Mouse (Mus musculus) urinary bladder, postnatal 10 days (tissue): ENCODE measurements around the gene Gpr21.
"Not testable (repeated sequence)": the region's sequence is repeated elsewhere in the genome, so short reads cannot be mapped to it uniquely, and the experiment has no call there.

ENCODE experiments used
- DNase-seq: peaks from one replicate; pipeline ENCODE4 v3.0.0; 2022; ENCODE audit warnings: low spot score

Gpr21 gene

GRCm38 (mm10) chr2:37516030-37516710, at the start of gene Gpr21:
Gpr21 (plus strand) TSS chr2:37516332.
- DNase-seq, result no peak

GRCm38 (mm10) chr2:37479559-37479958, 36.6 kb upstream of the Gpr21 start:
- no peak for DNase-seq

- no peak for DNase-seq
Measured at GRCm38 (mm10) chr2:37480039-37480438, 36.1 kb upstream of the Gpr21 start.

DNA sequence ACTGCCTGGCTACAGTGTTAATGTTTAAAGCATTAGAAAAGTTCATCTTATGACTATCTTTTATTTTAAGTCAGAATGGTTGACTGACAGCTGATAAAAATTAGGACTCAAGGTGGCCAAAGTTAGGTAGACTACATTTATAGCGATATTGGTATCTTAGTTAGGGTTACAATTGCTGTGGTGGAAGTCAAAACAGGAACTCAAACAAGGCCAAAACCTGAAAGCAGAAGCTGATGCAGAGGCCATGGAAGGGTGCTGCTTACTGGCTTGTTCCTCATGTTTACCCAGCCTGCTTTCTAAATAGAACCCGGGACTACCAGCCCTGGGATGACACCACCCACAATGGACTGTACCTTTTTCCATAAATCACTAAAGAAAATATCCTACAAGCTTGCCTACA, 32.0 kb upstream of the Gpr21 start:
- DNase-seq, result no peak

DNA sequence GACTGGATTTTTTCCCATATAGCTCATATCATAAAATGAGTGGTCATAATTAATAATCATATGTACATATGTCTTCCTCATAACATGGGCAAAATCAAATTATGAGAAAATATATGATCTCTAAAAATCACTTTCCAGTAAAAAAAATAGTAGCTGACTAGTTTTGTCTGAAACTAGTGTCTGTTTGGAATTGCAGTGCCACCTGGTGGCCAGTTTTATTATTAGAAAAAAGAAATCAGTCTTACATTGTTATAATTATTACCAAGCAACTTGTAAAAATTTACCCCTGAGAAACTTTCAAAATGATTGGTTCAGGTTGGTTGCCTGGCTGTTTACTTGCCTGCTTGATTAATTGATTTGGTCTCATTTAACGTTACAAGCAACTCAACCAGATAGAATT, 30.8 kb upstream of the Gpr21 start:
- no peak for DNase-seq

GRCm38 (mm10) chr2:37486408-37486807, 29.7 kb upstream of the Gpr21 start:
- DNase-seq, result no peak

- DNase-seq, result no peak
Measured at GRCm38 (mm10) chr2:37488956-37489355, 27.2 kb upstream of the Gpr21 start.

DNA sequence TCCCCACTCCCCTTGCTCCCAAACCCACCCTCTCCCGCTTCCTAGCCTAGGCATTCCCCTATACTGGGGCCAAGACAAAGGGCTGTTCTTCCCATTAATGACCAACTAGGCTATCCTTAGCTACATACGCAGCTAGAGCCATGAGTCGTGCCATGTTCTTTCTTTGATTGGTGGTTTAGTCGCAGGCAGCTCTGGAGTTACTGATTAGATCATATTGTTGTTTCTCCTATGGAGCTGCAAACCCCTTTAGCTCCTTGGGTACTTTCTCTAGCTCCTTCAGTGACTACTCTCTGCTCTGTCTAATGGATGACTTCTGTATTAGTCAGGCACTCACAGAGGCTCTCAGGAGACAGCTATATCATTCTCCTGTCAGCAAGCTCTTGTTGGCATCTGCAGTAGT, 18.8 kb upstream of the Gpr21 start:
- DNase-seq, result no peak

DNA sequence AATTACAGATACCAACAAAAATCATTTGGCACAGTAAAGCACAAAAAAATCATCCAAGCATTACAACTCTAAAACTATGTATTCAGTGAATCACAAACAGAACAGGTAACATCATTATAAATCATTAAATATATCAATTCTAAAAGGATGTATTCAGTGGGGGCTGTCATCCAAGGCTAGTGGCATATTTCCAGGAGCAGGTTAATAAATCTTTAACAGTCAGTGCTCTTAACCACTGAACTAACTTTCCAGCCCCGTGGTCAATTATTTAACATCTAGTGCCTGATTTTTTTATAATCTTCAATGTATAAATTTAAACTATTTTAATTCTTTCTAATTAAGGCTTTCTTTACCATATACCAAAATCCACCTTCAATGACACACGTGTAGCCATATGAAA, 10.3 kb upstream of the Gpr21 start:
- DNase-seq, result not testable (repeated sequence)

GRCm38 (mm10) chr2:37511134-37511901, 4.8 kb upstream of the Gpr21 start:
- no peak for DNase-seq

GRCm38 (mm10) chr2:37516922-37517462, 860 bp downstream of the Gpr21 start:
- no peak for DNase-seq

DNA sequence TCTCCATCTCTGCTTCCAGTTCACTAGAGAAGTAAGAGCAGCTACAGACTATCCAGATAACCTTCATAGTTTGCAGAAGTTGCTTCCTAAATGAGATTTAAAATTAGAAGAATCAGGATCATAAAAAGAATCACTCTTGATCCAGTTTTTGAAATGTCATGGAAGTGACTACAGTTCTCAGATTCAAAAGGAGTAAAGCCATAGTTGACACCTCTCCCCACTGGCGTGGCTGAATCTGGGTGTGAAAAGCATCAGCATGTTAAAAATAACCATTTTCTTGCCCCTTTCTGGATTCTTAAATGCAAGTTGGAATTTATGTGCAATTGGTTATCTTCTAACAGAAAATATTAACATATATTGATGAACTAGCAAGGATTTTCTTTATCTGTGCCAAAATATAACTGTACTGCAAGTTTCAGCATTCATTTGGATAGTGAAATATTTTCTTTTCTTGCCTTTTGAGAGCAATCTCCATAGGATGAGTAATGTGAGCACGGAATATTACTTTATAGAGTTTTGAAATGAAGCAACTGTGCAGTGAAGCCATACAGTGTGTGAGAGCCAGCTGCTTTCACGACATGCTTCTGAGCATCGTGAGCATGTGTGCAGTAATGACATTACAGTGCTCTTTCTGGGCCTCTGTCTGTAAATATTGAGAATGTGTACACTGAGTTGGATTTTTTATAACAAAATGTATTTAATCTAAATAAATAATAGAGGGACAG, 2.6 kb downstream of the Gpr21 start:
- no peak for DNase-seq

- no peak for DNase-seq
Measured at GRCm38 (mm10) chr2:37519286-37519640, 3.1 kb downstream of the Gpr21 start.

- no peak for DNase-seq
Measured at GRCm38 (mm10) chr2:37527587-37527986, 11.5 kb downstream of the Gpr21 start.

DNA sequence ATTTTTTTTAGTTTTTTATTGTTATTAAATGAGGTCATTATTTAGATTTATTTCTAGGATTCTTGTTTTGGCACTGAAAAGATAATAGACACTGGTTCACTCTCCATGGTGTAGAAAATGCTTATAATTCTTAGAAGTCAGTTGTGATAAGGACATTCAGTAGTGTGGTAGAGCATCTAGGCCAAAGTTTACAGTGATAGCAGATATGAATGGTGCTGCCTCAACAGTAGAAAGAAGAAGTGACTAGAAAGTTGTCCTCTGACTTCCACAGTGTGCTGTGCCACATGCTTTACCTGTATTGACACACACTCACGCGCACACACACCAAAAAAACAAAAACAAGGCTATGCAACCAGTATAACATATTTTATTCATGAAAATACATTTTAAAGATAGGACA, 13.3 kb downstream of the Gpr21 start:
- no peak for DNase-seq

- DNase-seq, result no peak
Measured at GRCm38 (mm10) chr2:37530766-37531165, 14.6 kb downstream of the Gpr21 start.

DNA sequence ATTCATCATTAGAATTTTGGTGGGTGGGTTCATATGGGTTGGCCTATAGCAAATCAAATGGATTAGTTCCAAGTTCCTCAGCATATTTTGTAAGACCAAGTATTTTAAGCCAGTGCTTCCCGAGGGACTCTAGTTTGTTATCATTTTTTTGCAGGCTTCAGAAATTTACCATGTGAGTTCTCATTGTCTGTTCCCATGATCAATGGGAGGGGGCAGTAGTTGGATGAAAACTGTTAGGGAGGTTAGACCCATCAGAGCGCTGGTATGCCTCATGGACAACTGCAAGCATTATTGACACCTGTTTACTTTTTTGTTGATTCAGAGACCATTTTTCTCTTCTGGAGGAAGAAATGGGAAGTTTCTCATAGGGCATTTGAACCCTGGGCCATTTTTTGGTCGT, 15.5 kb downstream of the Gpr21 start:
- DNase-seq, result no peak

GRCm38 (mm10) chr2:37549346-37550012, 33.3 kb downstream of the Gpr21 start:
- DNase-seq, result no peak

- DNase-seq, result no peak
Measured at GRCm38 (mm10) chr2:37556366-37556765, 40.2 kb downstream of the Gpr21 start.

DNA sequence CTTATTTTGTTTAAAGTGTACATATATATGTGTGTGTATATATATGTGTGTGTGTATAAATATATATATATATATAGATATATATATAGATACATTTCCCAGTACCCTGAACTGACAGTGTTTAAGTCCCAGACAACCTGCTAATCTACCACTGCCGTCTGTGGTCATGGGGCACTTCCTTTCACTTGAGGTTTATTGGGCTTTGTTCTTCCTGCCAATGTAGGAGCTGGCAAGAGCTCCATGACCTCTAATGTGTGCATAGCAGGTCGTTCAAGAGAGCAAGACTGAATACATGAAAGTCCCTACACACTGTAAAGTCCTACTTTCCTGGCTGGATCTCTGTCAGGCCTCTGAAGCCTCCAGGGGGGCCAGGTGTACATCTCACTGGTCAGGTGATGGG, 49.4 kb downstream of the Gpr21 start:
- DNase-seq, result no peak

- DNase-seq, result no peak
Measured at GRCm38 (mm10) chr2:37566035-37566434, 49.9 kb downstream of the Gpr21 start.

DNA sequence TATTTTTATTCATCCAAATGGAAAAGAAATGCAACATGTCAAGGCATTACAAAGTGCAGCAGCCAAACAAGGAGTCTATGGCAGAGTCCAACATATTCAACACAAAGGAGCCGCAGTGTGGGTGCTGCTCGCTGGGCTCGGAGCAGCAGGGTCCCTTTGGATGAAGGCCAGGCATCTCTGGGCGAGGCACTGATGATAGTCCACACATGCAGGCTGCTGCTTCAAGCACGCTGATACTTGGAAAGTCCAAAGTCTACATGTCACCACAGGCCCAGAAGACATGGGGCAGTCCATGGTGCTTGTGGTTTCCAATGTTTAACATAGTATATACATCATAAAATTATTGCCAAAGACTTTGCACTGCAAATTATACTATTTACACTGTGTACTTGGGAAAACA, 53.8 kb downstream of the Gpr21 start:
- DNase-seq, result no peak
